Mouse (Mus musculus): Measurements from ENCODE around the gene Slc2a3. TPM values are rescaled to one million over a fixed set of nuclear protein-coding genes. Genes with fewer than 3 reads are reported as not detected.

Slc2a3 gene
- polyA plus RNA-seq, 1 experiment: 40.7 TPM

- TF ChIP-seq GATA1 (IDR thresholded peaks at IDR 0.05; ENCODE audit: low read length): no peak
Observed at GRCm38 (mm10) chr6:122812716-122813115, 11.3 kb upstream of the Slc2a3 start.

- no peak for TF ChIP-seq GATA1 (IDR thresholded peaks at IDR 0.05; ENCODE audit: low read length)
Observed at GRCm38 (mm10) chr6:122811771-122812600, 10.5 kb upstream of the Slc2a3 start.

- no peak for TF ChIP-seq GATA1 (IDR thresholded peaks at IDR 0.05; ENCODE audit: low read length)
Observed at GRCm38 (mm10) chr6:122811280-122811652, 9.8 kb upstream of the Slc2a3 start.

- no peak for TF ChIP-seq GATA1 (IDR thresholded peaks at IDR 0.05; ENCODE audit: low read length)
Observed at GRCm38 (mm10) chr6:122810615-122811279, 9.3 kb upstream of the Slc2a3 start.

GRCm38 (mm10) chr6:122810022-122810614 is 8.7 kb upstream of the Slc2a3 start:
- no peak for TF ChIP-seq GATA1 (IDR thresholded peaks at IDR 0.05; ENCODE audit: low read length)

GRCm38 (mm10) chr6:122804418-122804817 is 3.0 kb upstream of the Slc2a3 start:
- peak; percentile 11 for TF ChIP-seq GATA1 (IDR thresholded peaks at IDR 0.05; ENCODE audit: low read length)

- no peak for TF ChIP-seq GATA1 (IDR thresholded peaks at IDR 0.05; ENCODE audit: low read length)
Observed at GRCm38 (mm10) chr6:122801801-122802514, 518 bp upstream of the Slc2a3 start.

- no peak for TF ChIP-seq GATA1 (IDR thresholded peaks at IDR 0.05; ENCODE audit: low read length)
Observed at GRCm38 (mm10) chr6:122800640-122801300, 670 bp downstream of the Slc2a3 start.

GRCm38 (mm10) chr6:122795254-122795935 is 6.0 kb downstream of the Slc2a3 start:
- no peak for TF ChIP-seq GATA1 (IDR thresholded peaks at IDR 0.05; ENCODE audit: low read length)

GRCm38 (mm10) chr6:122786275-122786674 is 15.2 kb downstream of the Slc2a3 start:
- TF ChIP-seq GATA1 (IDR thresholded peaks at IDR 0.05; ENCODE audit: low read length): no peak

- no peak for TF ChIP-seq GATA1 (IDR thresholded peaks at IDR 0.05; ENCODE audit: low read length)
Observed at GRCm38 (mm10) chr6:122784866-122785265, 16.6 kb downstream of the Slc2a3 start.

GRCm38 (mm10) chr6:122782164-122782563 is 19.3 kb downstream of the Slc2a3 start:
- no peak for TF ChIP-seq GATA1 (IDR thresholded peaks at IDR 0.05; ENCODE audit: low read length)

GRCm38 (mm10) chr6:122781167-122781566 is 20.3 kb downstream of the Slc2a3 start:
- no peak for TF ChIP-seq GATA1 (IDR thresholded peaks at IDR 0.05; ENCODE audit: low read length)

- TF ChIP-seq GATA1 (IDR thresholded peaks at IDR 0.05; ENCODE audit: low read length): no peak
Observed at GRCm38 (mm10) chr6:122779916-122780315, 21.5 kb downstream of the Slc2a3 start.

GRCm38 (mm10) chr6:122776040-122776439 is 25.4 kb downstream of the Slc2a3 start:
- no peak for TF ChIP-seq GATA1 (IDR thresholded peaks at IDR 0.05; ENCODE audit: low read length)
